Mouse (Mus musculus) liver, adult (tissue): ENCODE data around the gene Wdr59.

Experiments
- GATA4 ChIP-seq: IDR thresholded peaks from 2 replicates; pipeline ENCODE4 v1.6.1; 2014; ENCODE audit warnings: mild to moderate bottlenecking, low read length; ENCODE audit not compliant: insufficient replicate concordance

Wdr59 gene

DNA sequence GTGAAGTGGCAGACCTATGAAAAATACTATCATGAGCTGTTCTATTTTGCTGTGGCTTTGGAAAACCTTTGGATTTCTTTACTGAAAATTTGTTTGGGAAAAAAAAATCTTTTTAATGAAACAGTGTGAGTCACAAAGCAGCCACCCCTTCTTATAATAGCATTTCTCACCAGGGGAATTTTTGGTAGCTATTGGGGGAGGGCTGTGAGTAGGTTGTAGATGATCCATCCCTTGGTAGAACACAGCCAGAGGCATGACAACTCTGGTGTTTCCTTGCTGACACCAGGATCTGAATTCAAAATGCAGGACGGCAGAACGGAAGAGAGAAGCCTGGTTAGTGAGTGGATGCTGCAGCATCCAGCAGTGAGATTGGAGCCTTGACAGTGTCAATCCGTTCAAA is 25.3 kb upstream of the Wdr59 start:
- no peak for TF ChIP-seq GATA4

DNA sequence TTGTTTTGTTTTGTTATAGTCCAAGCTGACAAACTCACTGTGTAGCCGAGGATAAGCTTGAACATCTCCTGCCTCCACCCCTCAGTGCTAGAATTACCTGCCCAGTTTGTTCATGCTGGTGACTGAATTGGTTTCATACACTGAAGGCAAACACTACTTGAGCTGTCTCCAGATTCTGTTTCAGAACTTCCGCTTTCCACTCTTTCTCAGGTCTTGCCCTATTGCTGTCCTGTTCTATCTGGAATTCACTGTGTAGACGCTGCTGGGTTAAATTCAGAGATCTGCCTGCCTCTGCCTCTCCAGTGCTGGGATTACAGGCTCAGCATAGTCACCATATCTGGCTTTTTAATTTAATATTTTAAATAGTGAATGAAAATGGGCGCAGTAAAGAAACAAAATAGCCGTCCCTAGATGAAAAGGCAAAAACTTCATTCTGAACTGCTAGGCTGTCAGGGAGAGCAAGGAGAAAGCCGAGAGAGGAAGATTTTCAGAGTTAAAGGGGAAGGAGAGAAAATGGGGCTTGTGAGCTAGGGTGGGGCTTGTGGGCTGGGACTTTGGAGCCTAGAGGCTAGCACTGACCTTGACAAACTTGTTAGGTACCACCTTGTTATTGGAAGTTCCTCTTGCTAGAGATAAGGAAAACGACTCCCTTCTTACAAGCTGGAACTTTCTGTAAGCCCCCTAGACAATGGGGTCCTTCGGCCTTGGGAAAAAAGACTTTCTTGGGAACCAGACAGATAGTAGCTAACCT is 23.7 kb upstream of the Wdr59 start:
- no peak for TF ChIP-seq GATA4

- peak; percentile 68; the same call in 1 of the 2 replicates for TF ChIP-seq GATA4
These were observed 22.0 kb upstream of the Wdr59 start for GRCm38 (mm10) chr8:111543712-111544380.

GRCm38 (mm10) chr8:111539422-111540076 is 17.7 kb upstream of the Wdr59 start:
- no peak for TF ChIP-seq GATA4

DNA sequence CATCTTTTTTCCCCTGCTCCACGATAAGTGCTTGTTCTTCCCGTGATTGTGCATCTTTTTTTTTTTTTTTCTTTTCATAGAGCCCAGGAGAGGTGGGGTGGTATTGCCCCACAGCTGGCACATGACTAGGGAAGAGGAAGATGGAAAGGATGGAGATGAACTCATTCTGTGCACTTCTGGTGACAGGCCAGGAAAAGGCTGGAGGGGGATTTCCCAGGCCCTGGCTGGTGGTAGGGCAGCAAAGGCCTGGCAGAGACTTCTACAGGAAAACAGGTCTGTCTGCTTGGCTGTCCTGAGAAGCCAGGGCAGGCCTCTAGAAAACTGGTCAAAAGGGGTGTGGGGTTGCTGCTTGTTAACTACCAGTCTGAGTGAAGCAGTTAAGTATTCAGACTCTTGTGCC is 16.3 kb upstream of the Wdr59 start:
- TF ChIP-seq GATA4, result 0 out of 2 replicates have a peak, but pooled peaks have one; percentile 17

- TF ChIP-seq GATA4, result no peak
These were observed 15.9 kb upstream of the Wdr59 start for GRCm38 (mm10) chr8:111537765-111538158.

DNA sequence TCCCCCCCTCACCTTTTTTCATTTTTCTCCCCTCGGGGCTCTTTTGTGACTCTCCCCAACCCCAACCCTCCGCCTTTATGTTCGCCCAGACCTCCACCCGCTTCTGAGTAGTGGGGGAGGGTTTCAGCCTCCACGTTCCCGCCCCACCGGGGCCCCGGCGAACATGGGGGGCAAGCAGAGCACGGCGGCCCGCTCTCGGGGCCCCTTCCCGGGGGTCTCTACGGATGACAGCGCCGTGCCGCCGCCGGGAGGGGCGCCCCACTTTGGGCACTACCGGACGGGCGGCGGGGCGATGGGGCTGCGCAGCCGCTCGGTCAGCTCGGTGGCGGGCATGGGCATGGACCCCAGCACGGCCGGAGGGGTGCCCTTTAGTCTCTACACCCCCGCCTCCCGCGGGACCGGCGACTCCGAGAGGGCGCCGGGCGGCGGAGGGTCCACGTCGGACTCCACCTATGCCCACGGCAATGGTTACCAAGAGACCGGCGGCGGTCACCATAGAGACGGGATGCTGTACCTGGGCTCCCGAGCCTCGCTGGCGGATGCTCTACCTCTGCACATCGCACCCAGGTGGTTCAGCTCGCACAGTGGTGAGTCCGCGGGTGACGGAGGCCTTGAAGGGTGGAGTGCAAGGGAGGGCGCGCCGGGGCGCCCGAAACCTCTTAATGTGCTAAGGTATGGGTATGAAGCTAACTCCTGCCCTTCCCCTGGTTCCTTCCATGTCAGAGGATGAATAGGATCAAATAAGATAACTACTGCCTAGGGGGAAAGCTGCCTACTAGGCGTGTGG is 15.3 kb upstream of the Wdr59 start:
- TF ChIP-seq GATA4, result no peak

DNA sequence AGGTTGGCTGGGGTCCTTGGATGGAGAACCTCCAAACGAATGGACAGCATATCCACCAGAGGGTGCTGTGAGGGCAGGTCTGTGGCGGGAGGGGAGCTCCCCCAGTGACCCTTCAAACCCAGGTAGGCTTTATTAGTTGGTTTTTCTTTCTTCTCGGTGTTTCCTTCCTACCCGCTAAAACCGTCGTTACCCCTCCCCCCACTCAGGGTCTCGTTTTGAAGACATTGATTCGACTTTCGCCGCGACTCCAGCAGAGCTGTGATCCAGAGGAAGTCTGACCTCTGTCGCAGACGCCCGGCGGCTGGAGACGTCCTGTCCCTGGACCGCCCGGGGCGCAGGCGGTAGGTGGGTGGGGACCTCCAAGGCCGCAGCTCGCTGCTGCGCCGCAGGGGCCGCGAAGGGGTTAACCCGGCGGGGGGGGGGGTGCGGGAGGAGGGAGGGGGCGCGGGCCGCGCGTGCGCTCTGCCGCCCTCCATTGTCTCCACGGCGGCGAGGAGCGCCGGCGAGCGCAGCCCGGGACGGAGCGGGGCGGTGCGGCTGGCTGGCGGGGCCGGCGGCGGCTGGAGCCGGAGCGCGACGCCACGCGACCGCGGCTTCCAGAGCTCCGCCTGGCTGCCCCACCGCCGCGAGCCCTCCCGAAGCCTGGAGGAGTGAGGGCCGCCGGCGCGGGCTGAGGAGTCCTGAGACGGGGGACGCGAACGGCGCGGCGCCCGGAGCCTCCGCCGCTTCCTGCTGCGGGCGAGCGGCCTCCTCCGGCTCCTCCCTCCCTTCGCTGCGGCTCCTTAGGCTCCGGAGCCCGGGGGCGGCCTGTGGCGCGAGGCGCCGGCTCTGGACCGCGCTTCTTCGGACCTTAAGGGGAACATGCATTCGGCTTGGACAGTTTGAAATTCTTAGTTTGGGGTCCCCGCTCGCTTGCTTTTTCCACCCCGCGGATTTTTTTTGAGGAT is 14.4 kb upstream of the Wdr59 start, which contains the start of gene Znrf1:
Gene Znrf1 (plus strand): TSS at position 67 of the 947 bp plus-strand sequence.
- TF ChIP-seq GATA4, result no peak

- no peak for TF ChIP-seq GATA4
These were observed 13.6 kb upstream of the Wdr59 start for GRCm38 (mm10) chr8:111535491-111535890.

DNA sequence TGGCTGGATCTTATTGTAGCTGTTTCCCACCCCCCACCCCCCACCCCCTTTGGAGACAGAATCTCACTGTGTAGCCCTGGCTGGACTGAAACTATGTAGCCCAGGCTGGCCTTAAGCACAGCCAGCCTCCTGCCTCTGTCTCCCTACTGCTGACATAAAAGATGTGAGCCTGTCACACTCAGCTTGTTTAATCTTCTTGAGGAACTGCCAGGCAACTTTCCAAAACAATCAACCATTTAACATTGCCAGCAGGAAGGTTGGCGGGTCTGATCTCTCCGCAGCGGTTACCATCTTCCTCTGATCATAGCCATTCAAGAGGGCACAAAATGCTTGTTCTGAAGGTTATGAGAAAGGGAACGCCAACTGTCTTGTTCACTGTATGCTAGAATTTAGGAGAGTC is 11.6 kb upstream of the Wdr59 start:
- no peak for TF ChIP-seq GATA4

DNA sequence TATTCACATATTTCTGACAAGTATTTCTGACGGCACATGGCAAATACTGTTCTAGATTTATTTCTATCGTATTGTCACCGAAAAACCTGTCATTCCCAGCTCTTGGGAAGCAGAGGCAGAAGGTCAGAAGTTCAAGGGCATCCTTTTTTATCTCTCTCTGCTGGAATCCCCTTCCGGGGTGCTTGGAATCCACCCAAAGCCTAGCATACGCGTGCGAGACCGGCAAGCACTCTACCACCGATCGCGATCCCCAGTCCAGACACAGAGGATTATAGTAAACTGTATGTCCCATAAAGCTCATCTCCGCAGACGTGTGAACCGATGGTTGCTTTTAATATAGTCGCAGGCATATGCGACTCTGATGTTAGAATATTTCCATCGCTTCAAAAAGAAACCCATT is 9.7 kb upstream of the Wdr59 start:
- TF ChIP-seq GATA4, result no peak

DNA sequence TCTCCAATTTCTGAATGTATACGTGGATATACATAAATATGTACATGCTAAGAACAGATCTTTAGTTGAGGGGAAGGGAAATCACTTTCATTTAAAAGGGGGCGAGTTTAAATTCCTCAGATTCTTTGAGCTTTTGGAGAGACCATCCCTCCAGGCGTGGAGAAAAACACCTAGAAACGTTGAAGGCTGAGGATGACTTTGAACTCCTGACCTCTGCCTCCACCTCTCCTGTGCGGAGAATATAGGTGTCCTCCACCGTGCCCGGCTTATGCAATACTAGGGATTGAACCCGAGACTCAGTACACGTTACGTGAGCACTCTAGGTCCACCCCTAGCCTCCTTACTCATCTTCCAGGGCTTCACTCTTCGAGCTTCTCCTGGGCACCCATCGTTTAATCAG is 9.3 kb upstream of the Wdr59 start:
- no peak for TF ChIP-seq GATA4

- TF ChIP-seq GATA4, result no peak
These were observed 6.2 kb upstream of the Wdr59 start for GRCm38 (mm10) chr8:111528071-111528470.

DNA sequence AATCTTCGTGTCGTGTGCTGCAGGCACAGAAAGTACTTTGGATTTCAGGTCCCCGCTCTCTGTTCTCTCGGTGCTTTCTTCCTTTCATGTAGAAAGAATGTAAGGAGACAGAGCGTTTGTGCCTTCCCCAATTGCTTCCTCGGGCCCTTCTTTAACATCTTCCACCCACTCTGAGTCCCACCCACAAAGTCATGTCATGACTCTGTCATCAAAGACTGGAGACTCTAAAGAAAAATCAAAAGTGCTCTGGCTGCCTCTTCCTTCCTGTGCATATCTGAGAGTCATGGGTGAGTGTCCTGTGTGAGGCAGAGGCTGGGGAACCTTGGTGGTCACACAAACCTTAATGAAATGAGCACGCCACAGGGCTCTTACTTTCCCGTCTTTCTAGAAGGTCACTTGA is 5.3 kb upstream of the Wdr59 start:
- no peak for TF ChIP-seq GATA4

DNA sequence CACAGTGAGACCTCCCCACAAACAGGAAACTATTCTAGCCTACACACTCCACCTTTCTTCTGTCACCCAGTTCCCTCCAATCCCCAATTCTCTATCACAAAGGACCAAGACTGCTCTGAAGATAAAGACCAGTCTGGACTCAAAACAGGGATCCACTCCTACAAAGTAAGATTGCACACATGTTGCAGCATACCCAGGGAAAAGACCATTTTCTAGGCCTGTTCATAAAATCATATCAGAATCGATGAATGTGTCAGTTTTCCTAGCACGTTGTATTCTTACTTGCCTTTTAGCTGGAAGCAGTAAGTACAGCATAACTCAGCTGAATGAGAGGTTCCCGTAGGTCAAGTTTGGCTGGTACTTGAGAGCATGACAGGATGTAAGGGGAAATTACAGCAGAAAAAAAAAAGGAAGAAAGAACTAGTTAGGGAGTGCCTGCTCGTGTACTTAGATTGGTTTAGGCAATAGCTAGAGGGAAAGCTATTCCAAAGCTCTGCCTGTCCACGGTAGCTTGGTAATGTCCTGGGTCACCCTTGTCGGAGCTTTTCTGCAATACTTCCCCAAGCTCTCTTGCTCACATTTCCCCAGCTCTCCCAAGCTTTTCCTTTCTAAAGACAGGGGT is 4.6 kb upstream of the Wdr59 start:
- no peak for TF ChIP-seq GATA4
